Mouse (Mus musculus) C3H10T1/2 (cell line): ENCODE measurements around the gene Fam71d. TPM values are rescaled to one million over a fixed set of nuclear protein-coding genes. Genes with fewer than 3 reads are reported as not detected.

Experiments used
- polyA plus RNA-seq, 2 experiments: library from polyadenylated mRNA; unstranded; fragments of >200 nt; fragmentation: generic; extraction: Trizol; gene quantifications; one replicate each; pipeline ENCODE4 v1.2.1; 2012; ENCODE audit warnings: missing spikeins in 2 of 2

Gene Fam71d
- not detected for polyA plus RNA-seq

DNA sequence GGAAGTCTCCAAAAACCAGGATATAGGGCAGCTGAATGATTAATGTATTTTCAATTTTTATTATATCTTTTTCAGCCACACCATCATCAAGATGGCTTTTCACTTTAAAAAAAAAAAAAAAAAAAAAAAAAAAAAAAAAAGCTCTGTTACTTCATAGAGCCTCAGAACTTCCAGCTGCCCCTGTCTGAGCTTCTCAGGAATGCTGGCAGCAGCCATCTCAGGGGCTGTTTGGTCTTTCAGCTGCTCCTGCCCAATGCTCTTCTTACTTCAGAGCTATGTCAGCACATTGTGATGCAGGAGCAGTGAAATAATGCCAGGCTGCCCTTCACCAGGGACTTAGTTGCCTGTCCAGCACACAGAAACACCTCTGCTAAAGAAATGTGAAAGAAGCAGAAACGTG is at the start of gene Fam71d:
Gene Fam71d (plus strand): TSS at position 211 of the 400 bp plus-strand sequence.

DNA sequence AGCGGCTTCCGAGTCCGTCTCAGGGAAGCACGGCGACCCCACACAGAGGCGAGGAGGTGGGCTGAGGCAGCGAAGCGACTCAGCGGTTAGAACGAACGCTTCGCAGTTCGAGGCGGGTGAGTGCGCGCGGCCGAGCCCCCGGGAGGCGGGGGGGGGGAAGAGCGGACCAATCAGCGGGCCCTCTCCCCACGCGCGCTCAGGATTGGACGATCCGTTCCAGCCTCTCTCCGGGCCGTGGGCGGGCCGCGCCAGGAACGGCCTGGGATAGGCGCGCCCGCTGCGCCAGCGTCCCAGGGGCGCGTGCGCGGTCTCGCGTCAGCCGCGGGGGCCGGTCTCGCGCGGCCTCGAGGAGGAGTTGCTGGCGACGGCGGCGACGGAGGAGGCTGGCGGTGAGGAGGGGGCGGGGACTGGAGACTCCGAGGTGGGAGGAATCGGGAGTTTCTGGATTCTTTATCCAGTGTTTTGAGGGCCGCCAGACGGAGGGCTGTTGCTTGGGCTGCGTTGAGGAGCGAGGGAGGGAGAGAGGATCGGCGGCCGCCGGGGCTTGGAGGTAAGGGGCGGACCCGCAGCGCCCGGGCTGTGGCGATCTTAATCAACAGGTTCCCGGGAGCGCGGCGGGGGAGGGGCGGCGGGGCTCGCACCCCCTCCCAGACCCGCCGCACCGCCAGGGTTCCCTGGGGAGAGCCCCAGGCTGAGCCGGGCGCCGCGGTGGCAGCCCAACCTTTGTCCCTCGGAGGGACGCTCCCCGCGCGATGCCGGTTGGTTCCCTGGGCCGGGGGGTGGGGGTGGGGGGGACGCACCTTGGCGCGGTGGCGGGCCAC is 57.4 kb downstream of the Fam71d start, which contains the start of gene Mpp5:
Gene Mpp5 (plus strand): TSS at position 351 of the 821 bp plus-strand sequence.

Other genes starting within 250 kb of the Fam71d start
- under 1 TPM; 0.29 to 0.99 TPM for gene Mpp5, start 57.4 kb downstream of the Fam71d start, polyA plus RNA-seq
- gene Atp6v1d, start 170.1 kb downstream of the Fam71d start, polyA plus RNA-seq = 10 to 100 TPM; 10.2 to 35.4 TPM
- gene Eif2s1, start 170.3 kb downstream of the Fam71d start, polyA plus RNA-seq = 10 to 100 TPM in 1 of 2 experiments, 1 to 10 TPM in 1; 5.1 to 18.8 TPM
- under 1 TPM in 1 of 2 experiments, not detected in 1; 0.01 TPM for gene Plek2, start 215.4 kb downstream of the Fam71d start, polyA plus RNA-seq